8 mouse cellular contexts compared by ENCODE assay signal in genomic region chr3:127789500-127790191, GRCm38 (mm10). TPM values are rescaled to one million over a fixed set of nuclear protein-coding genes. Genes with fewer than 3 reads are reported as not detected.
DNase-seq lines count a peak whose midpoint lies in the region; ATAC-seq and TF ChIP-seq lines count a peak whose summit lies in the region.

Gene Tifa (plus strand): TSS chr3:127789805.

- no peaks in the 10 kb centered on the region for H3K9me3 ChIP-seq in hindbrain, embryonic 13.5 days

- peak within 1 kb of the TSS; percentile 95 for H3K4me2 ChIP-seq in hindbrain, embryonic 13.5 days

- intact Hi-C loops in left cerebral cortex, adult 2 months (cut with DNase I): loop anchor here (2.0 kb wide), 1 partner anchor 47 kb away; the partner anchor contains the start of gene Ap1ar

- peak; percentile 8 for DNase-seq in T-cell, adult 2 months (ENCODE audit: low spot score)
- DNase-seq in cerebellum, adult 9-11 months: peak; percentile 58
- DNase-seq in frontal cortex, postnatal 36 days (ENCODE audit: low spot score in 2 of 2): peak; percentile 28 to 38
- DNase-seq in left cerebral cortex, adult 2 months (ENCODE audit: extremely low spot score in 1 of 2, low spot score in 2 of 2): peak; percentile 36 to 47
- DNase-seq in lung, postnatal 4 days: peak; percentile 73 to 80
- peak; percentile 63 for DNase-seq in retina, embryonic 14.5 days (ENCODE audit: low spot score)
- peak; percentile 67 for DNase-seq in urinary bladder, adult 2 months (ENCODE audit: low spot score)

- peak within 1 kb of the TSS; percentile 40; the same call in 1 of the 2 replicates for H3K27ac ChIP-seq in hindbrain, embryonic 13.5 days
- H3K27ac ChIP-seq in left cerebral cortex, adult 2 months: peak within 1 kb of the TSS; percentile 66

- peaks cover 21% of the 10 kb centered on the region for H3K4me1 ChIP-seq in hindbrain, embryonic 13.5 days (replicated peaks)

- H3K9ac ChIP-seq in hindbrain, embryonic 13.5 days: peak within 1 kb of the TSS; percentile 70

- ATAC-seq in hindbrain, embryonic 13.5 days (ENCODE audit: low FRiP score): peak; percentile 73

- H3K4me3 ChIP-seq in hindbrain, embryonic 13.5 days: peak within 1 kb of the TSS; percentile 55
- peak within 1 kb of the TSS; percentile 70 for H3K4me3 ChIP-seq in left cerebral cortex, adult 2 months

- no peak for TF ChIP-seq CTCF in left cerebral cortex, adult 2 months (IDR thresholded peaks at IDR 0.05)

- peaks cover 64% of the 10 kb centered on the region for H3K27me3 ChIP-seq in hindbrain, embryonic 13.5 days

- WGBS in hindbrain, embryonic 13.5 days: under 1% methylated on average over 44 of the region's 44 CpGs

- no peaks in the 10 kb centered on the region for H3K36me3 ChIP-seq in hindbrain, embryonic 13.5 days

RNA-seq across cellular contexts. Expression of gene Tifa, which starts in this region (rescaled TPM):
- 3.5 and 4.7 TPM in 2 replicates for polyA plus RNA-seq in hindbrain, embryonic 13.5 days (2015; fragmentation: Nextera tagmentation; extraction: Ambion mirVana)
- 1 to 10 TPM; 5.8 to 6.4 TPM for total RNA-seq in left cerebral cortex, adult 2 months (2021)
- 10.1 and 12.2 TPM in 2 replicates for polyA plus RNA-seq in urinary bladder, adult 2 months (2012; rRNA removed)

Comparison
In these comparisons a context has a peak if more than half of its experiments do, and no peak if none do; other contexts are left out.
1. Peak in every context shown above with its lines: DNase-seq, ATAC-seq, H3K4me3 ChIP-seq and H3K27ac ChIP-seq.
2. DNase-seq: peak in every context shown above with its lines; median percentile 76 in lung, postnatal 4 days; 67 in urinary bladder, adult 2 months; 63 in retina, embryonic 14.5 days; 58 in cerebellum, adult 9-11 months; 42 in left cerebral cortex, adult 2 months; 33 in frontal cortex, postnatal 36 days; 8 in T-cell, adult 2 months.